Mouse (Mus musculus) brain, embryonic 18.5 days (tissue): ENCODE results near the gene Borcs8.

ENCODE experiments used
- DNase-seq: peaks from one replicate; pipeline ENCODE4 v3.0.0-alpha.2; 2012; ENCODE audit warnings: low read depth, low spot score

Gene Borcs8

DNA sequence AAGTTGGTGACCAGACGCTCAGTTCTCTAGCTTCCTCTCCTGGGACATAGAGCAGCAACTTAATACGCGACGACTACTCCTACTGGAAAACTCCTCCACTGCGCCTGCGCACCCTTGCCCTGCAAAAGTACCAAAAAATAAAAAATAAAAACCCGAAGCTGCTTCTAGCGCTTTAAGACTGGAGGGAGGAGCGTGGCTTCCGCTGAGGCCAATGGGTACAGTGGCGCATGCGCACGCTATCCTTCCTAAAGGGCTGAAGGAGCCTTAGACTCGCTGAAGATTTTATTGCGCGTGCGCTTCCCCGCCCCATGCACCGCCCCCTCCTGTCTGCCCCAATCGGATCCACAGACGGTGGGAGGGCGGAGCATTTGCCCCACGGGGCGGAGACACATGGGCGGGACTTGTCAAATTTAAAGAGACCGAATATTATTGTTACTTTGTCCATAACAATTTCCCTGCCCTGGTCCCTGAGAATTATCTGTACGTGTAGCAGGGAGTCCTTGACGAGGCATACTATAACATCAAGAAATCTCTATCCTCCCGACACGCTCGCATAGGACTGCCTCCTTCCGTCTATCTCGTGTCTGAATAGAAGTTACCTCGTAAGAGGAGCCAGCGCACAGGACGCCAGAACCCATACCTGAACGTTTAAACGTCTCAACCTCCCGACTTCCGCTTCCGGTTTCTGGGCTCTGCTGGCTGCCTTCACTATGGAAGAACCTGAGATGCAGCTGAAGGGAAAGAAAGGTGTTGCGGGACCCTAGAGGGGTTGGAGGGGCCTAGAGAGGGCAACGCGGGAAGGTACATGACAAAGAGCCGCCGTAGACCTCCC, at the start of gene Borcs8, which contains the start of the genes Rfxank and Mef2b:
Gene Borcs8, plus strand, starts transcription at position 474 of the 832 bp plus-strand sequence.
Gene Rfxank, minus strand, starts transcription at position 129 of the 832 bp plus-strand sequence.
Gene Mef2b, plus strand, starts transcription at position 686 of the 832 bp plus-strand sequence.
- DNase-seq: peak; percentile 99

DNA sequence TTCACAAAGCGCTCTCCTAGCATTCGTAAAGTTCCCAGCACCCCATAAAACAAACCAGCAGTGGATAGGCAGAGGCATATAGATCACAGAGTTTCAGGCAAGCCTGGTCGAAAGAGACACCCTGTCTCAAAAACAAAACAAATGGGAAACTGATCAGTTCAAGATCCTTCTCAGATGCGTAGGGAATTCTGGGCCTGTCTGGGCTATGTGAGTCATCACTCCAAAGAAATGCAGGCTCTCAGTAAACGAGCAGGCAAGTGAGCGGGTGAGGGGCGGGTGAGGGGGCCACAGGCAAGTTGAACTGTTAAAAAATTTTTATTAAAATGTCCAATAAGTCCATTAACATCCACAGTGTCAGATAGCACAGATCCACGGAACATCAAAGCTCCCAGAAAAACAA, 46.5 kb upstream of the Borcs8 start:
- DNase-seq: no peak

DNA sequence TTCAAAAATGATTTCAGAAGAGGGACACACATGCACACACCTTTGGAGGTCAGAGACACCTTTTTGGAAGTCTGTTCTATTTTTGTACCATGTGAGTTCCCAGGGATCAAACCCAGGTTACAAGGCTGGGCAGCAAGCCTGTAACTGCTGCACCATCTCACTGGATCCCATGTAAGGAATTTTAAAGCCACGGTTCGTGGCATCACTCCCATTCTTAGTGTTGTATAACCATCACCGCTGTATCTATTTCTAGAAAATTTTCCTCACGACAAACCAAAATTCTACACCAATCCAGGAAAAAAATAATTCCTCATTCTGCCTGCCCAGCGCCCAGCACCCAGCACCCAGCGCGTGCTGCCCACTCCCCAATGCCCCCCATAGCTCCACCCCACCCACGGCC, 40.0 kb upstream of the Borcs8 start:
- no peak for DNase-seq

DNA sequence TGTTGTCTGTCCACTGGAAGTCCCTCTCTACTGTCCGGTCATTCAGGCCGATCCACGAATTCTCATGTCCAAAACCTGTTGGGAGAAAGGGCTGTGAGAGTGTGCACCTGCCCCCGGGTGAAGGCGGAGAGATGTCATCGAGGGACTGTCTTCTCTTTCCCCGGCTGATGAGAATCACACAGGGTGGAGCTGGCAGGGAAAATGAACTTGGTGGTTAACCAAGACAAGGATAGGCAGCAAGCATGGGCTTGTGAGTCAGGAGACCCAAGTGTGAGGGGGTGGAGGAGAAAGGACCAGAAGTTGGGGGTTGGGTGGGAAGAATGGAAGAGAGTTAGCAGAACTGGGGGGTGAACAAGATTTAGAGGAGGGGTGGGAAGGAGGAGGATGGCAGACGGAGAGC, 39.1 kb upstream of the Borcs8 start:
- no peak for DNase-seq

DNA sequence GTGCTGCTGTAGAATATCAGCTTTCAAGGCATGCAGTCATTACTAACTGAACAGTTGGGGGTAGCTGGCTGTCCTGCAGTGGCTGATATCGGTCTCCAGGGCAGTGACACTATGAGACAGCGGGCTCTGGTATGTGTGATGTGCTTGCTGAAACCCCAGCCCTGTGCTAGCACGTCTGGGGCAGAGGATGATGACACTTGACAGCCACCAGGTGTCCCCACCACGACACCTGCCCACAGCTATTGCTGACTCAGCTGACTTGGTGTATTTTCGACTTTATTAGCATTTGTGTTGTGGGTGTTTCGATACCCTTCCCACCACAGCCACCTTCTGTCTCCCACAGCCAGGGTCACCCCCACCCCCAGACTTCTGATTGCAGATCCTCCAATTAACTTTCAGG, 34.8 kb upstream of the Borcs8 start:
- DNase-seq: no peak

DNA sequence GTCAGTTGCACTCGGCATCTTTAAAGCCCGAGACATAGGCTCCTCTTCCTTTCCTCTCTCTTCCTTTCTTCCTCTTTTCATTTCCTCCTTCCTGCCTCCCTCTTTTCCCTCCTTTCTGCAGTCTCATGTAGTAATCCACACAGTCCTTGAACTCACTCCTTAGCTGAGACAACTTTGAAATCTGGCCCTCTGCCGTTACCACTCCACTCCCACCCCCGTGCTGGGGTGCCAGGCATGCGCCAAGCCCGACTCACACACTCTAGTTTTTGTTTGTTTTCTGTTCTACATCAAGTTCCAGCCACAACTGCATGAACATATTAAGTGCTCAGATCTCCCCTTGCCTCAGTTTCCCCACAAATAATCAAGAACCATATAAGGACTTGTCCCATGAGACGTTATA, 34.4 kb upstream of the Borcs8 start:
- DNase-seq: no peak

DNA sequence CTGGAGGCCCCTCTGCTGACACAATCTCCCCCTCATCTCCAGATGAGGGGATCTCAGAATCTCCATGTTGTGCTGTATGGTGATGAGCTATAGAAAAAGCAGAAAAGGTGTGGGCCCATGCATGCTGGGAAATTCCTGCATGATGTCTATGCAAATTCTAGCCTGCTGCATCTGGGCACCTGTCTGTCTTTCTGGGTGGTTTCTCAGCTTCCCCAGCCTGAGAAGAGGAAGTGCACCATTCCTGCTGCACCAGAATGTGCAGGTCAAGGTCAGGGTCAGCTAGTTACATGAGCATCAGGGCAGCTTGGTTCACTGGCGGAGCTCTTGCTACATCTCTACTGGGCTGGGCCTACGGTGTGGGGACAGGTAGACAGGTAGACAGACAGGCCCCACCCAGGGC, 28.8 kb upstream of the Borcs8 start:
- DNase-seq: no peak

DNA sequence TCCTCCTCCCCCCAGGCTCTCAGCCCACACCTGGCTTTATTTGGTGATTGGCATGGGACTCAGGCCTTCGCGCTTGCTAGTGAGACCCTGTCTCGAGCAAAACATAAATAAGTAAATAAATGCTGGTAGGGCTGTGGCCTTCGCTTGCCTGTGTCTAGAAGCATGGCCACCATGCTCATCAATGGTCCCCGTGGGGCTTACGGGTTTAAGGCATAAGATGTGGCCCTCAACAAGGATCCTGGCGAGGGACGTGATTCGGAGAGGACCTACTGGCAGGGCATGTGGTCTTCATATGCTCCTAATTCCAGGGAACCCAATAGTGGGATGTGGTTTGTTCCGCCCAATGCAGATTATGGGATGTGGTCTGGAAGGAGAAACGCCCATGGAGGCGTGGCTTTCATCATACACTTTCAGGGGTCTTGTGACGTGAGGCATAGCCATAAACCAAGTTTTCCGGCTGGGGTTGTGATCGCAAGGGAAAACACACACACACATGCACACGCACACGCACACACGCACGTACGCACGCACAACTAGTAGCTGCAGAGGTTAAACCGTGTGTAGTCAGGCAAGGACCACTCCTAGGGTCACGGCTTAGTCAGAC, 28.0 kb upstream of the Borcs8 start:
- DNase-seq: no peak

DNA sequence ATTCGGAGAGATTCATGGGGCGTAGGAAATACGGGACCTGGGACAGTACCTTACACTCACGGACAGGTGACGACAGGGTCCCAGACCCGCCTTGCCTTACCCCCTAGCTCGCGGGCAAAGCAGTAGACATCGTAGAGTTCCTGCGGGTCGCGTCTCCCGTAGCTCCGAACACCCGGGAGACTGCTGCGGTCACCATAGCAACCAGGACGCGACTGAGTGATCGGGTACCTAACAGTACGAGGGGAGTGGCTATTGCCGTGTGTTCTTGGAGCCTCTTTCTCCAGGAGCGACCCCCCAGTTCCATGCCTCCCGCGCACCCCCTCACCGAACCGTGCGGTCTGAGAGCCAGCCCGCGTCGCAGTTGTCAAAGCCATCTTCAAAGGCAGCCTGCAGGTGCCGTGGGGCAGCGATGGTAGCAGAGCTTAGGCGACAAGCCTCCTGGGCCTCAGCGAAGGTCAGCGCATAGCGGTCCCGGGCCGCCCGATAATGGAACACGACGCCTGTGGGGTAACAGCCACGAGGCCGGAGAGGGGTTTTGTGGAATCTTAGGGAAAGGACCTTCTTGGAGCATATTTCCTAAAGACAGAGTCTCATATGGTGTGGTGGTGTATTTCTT, 26.8 kb upstream of the Borcs8 start:
- no peak for DNase-seq

DNA sequence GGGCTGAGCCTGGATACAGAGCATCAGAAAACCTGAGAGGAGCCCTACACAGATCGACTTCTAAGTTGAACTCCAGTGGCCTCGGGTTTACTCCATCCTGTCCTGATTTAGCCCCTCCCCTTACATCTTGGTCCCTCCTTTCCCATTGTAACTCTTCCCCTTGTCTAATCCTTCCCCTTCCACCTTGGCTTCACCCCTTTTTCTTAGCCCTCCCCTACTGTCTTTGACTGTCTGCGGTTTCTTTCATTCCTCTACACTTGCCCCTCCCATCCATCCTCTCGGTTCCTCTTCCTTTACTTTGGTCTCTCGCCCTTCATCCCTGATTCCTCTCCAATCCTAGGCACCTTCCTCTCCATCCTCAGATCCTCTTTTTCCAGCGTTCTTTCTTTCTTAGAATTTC, 24.8 kb upstream of the Borcs8 start:
- DNase-seq: no peak

DNA sequence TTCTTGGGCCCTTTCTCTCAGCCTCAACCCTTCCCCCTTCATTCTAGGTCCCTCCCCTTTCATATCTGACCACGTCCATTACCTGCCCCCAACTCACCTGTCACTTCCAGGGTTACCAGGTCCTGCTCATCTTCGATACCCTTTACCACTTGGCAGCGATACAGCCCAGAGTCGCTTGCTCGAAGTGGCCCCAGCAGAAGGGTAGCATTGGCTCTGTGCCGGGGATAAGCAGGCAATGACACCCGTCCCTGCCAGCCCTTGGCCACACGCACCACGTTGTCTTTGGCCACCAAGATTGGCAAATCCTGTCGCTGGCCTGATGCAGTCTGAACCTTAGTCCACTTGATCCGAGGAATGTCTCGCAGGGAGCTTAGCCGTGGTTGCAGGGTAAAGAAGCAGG, 24.4 kb upstream of the Borcs8 start:
- no peak for DNase-seq

DNA sequence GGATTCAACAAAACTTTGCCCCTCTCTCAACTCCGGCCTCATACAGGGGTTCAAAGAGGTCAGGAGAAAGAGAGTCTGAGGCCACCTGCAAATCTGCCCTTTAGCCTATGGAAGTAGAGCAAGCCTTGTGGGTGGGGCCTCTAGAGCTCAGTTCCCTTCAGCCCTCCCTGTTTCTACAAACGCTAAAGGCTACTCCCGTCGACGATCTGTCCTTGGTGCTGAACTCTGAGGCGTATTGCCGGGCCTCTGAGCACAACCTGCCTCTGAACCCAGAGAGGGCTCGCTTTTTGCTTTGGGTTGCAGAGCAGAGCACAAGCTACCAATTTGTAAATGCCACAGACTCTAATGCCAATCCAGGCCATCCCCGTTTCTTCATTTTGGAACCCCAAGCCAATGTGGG, 21.7 kb upstream of the Borcs8 start:
- DNase-seq: no peak

DNA sequence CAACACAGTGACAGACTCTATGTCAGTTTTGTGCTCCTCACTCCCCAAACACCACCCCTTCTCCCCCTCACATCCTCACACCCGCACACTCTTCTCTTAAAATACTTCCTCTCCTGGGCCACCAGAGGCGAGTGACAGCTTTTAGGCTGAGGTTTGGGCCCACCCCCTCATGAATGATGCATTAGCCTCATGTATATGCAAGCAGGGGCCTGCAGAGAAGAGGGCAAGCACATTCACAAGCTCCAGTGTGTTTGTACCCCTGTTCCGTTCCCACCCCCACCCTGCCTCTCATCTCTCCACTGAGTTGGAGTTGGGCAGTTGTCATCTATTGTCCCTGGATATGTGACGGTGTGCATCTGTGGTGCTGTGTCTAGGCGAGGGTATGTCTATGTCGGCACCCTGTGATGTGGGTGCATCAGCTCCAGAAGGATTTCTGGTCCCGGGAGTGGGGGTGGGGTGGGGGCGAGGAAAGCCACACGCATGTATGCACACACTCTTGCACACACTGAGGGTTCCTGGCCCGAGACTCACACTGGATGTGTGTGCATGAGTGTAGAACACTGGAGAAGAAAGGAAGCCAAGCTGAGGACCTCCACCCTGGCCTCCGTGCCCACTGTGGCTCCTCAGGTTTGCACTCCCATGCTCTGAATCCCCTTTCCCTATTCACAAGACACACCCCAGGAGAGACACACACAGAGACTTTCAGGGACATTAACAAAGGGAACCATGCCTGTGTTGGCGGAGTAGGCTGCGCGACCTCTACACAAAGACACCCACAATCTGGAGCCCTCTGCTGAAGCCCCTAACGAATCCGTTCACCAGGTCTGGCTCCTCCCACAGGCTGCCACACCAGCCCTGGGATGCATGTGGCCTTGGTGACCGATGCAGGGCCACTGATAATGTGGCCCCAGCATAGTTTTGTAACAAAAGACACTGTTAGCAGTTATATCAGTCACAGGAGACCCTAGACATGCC, 20.3 kb upstream of the Borcs8 start:
- DNase-seq: peak; percentile 74

DNA sequence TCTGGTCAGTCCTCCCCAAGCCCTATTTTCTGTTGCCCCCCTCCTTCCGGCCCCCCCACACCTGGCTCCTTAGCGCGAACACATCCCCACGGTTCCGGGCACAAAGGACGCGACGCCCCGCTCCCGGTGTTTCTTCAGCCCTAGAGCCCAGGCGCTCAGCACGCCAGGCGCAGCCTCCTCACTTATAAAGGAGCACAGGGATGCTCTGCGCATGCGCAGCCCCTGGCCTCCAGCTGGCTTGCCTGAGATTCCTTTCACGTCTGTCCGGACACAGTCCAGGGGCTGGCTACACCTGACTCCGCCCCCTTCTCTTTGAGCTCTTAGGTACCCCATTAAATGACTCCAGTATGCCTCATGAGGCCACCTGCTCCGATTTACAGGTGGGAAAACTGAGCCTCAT, 18.6 kb upstream of the Borcs8 start, which contains the start of gene Ncan:
Gene Ncan, minus strand, starts transcription at position 207 of the 400 bp plus-strand sequence.
- peak; percentile 69 for DNase-seq

DNA sequence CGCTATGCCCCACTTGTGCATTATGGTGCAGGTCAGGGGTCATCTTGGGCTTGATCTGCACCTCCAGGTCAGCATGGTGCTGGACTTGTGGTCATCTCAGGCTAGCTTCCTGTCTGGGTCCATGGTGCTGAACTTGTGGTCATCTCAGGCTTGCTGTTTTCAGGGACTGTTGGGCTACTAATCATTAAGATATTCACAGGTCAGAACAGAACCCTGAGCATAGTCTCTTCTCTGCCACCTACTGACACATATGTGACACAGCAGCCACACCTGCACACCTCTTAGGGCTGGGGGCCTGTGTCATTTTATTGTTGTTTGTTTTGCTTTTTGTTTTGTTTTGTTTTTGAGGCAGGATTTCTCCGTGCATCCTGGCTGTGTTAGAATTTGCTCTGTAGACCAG, 16.4 kb upstream of the Borcs8 start:
- DNase-seq: no peak

DNA sequence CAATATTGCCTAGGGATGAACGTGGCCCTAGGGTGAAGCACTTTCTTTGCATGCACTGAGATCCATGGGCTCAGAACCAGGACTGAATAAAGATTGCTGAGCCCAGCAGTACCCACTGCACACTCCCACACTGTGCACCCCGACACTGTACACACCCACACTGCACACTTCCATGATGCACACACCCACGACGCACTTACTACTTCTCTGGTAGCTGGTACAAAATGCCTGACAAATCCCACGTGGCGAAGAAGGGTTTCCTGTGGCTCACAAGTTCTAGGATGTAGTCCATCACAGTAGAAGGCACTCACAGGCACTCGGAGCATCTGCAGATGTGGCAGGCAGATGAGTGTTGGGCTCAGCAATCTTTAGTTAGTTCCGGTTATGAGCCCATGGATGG, 14.3 kb upstream of the Borcs8 start:
- DNase-seq: no peak

DNA sequence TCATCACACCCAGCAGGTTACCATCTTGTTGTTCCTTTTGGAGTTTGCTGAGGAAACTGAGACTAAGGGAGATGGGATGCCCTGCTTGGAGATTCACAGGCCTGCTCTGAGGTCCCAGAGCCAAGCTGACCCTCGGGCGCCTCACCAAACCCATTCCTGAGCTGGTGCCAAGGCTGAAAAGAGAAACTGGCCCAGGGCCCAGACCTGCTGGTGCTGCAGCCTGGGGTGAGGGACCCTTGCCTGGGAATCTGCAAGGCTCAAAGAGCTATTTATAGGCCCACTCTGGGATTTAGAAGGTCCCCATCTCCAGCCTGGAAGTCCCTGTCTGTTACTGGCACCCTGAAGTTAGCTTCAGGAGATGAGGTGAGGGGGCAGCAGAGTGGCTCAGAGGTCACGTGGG, 10.9 kb upstream of the Borcs8 start:
- no peak for DNase-seq

DNA sequence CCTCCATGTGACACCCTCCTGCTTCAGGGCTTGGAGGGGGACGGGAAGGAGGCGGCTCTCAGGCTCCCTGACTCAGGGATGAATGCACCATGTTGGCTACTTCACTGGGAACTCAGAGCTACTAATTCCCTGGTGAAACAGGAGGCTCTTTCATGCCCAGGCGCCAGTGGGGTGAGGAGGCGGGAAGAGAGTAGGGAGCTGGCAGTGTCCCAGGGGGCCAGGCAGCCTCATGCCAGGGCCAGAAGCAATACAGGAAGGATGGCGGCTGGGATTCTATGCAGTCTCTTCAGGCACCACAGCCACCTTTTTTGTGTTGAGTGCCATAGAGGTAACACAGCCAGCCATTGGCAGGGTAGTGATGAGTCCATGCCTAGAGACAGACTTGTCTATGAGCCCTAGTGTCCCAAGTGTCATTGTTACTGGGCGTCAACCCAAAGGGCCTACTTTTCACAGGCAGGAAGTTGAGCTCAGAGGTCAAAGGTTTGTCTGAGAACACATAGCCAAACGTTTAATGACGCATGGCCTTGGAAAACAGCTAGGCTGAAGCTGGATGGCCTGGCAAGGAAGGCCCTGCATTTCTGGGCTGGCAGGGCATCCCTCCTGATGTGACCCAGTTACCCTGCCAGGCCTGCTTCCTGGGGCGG, 9.9 kb upstream of the Borcs8 start:
- no peak for DNase-seq

DNA sequence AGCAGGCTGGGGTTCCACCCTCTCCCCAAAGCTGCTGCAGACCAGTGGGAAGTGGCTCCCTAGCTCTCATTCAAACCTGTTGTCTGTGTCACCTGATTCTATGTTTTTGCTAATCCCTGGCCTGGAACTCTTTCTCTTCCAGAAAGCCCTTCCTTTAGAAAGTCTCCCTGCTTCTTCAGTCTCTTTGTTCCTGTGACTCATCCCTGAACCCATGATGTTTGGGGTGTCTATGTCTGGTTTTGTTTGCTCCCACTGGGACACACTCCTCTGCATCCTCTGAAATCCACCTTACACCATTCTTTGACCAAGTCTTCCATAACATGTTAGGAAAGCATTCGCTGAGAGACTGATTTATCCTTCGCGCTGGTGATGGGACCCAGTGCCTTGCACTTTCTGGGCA, 9.2 kb upstream of the Borcs8 start:
- DNase-seq: no peak

DNA sequence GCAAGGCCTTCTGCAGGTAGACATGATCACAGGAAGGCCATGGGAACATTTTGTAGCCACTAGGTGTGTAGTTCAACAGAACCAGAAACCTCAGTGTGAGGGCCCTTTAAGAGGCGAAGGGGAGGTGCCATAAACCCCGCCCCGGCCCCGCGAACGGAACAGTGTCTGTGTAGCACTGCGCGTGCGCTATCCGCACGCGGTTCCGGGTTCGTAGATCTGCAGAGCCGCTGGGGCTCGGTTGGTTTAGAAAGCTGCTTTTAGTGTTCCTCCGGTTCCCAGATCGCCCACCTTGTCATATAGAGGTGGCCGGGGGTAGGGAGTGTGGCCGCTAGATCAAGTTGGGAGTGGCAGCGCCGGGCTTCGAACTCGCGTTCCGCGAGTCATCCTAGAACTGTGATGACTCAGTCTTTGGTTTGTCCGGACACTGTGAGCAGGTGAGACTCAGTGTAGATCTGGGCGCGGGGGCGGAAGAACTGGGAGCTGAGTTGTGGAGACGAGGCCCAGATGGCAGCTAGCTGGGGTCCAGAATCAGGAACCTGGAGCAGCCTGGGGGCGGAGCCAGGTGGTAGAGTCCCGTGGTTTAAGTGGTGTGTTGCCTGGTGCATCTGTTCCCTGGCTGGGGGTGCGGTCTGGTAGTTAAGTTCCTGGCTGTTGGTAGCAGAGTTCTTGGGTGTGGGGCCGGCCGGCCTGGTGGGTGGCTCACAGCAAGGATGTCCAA, 8.0 kb upstream of the Borcs8 start, which contains the start of gene Nr2c2ap:
Gene Nr2c2ap, plus strand, starts transcription at position 168 of the 718 bp plus-strand sequence.
- DNase-seq: no peak
